Mouse (Mus musculus): ENCODE measurements around the gene Ndufa11. TPM values are rescaled to one million over a fixed set of nuclear protein-coding genes. Genes with fewer than 3 reads are reported as not detected.

Ndufa11 gene
- polyA plus RNA-seq, 1 experiment from 2014 or later: 381 TPM

DNA sequence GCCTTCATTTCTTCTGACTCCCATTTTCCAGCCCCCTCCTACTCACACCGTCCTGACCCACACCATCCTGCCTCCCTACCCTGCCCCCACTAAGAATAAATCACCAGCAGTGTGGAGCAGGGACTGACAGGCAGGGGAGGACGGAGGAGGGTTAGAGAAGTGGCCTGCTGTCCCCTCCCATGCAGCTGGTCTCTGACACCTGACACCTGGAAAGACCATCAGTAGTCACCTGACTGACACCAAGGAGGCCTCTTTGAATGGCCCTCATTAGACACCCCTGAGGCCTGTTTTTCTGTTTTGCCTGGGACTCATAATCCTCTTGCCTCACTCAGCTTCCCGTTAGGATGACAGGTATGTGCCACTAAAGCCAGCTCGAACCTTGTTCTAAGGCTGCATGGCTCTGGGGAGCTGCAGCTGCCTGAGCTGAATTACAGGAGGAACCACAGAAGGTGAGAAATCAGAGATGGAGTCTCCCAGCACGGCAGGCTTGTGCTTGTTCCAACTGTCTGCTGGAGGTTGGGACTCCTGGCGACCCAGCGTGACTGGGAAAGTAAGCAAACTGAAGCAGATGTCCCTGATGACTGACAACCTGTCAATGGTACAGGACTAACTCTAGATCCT, 9.6 kb downstream of the Ndufa11 start:
- H3K27me3 ChIP-seq (ENCODE audit: control insufficient read depth, insufficient read depth, low read length): no peaks in the 10 kb centered on the region
- no peak overlapping the region for H3K9ac ChIP-seq (ENCODE audit: low read depth, low read length)
- no peaks in the 10 kb centered on the region; the same call in none of the 2 replicates for H3K4me1 ChIP-seq (replicated peaks; ENCODE audit: control insufficient read depth, insufficient read depth, low read length)
- 13% methylated on average over 7 of the region's 7 CpGs for WGBS
- no peak overlapping the region for H3K4me3 ChIP-seq (ENCODE audit: low read depth, low read length)
- H3K27ac ChIP-seq (ENCODE audit: low read depth, low read length): no peak overlapping the region
- H3K36me3 ChIP-seq (ENCODE audit: control insufficient read depth, insufficient read depth, low read length): 0 out of 2 replicates have a peak, but pooled peaks cover 3% of the 10 kb centered on the region
- no peak overlapping the region for H3K4me2 ChIP-seq (replicated peaks; ENCODE audit: low read depth, low read length)
- H3K9me3 ChIP-seq (ENCODE audit: control insufficient read depth, low read length): no peaks in the 10 kb centered on the region
- ATAC-seq (ENCODE audit: low FRiP score) (no peak; the same call in 1 of the 2 replicates), DNase-seq (ENCODE audit: low spot score) (no peak)

DNA sequence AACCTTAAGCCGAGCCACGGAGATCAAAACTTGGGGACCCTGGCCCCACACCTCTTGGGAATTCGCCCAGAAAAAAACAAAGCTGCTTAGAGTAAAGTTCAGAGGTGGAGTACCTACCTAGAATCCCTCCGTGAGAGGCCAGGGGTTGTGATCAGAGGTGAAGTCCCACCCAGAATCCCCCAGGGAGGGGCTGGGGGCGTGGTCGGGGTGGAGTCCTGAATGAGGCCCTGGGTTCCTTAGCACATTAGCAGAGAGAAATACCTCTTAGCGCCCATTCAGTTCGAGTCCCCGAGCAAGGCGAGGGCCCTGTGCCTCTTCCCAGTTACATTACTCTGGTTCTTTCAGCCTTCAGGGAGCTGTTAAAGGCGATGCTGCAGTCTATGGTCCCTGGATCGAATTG, 10.1 kb downstream of the Ndufa11 start:
- Histone ChIP-seq H3K4me1 (replicated peaks; ENCODE audit: control insufficient read depth, insufficient read depth, low read length) (no peaks in the 10 kb centered on the region; the same call in none of the 2 replicates), H3K4me2 (replicated peaks; ENCODE audit: low read depth, low read length) (no peak overlapping the region), H3K36me3 (ENCODE audit: control insufficient read depth, insufficient read depth, low read length) (no peaks in the 10 kb centered on the region), H3K9ac (ENCODE audit: low read depth, low read length) (no peak overlapping the region), H3K9me3 (ENCODE audit: control insufficient read depth, low read length) (no peaks in the 10 kb centered on the region), H3K27me3 (ENCODE audit: control insufficient read depth, insufficient read depth, low read length) (no peaks in the 10 kb centered on the region), H3K27ac (ENCODE audit: low read depth, low read length) (no peak overlapping the region), H3K4me3 (ENCODE audit: low read depth, low read length) (no peak overlapping the region)
- ATAC-seq (ENCODE audit: low FRiP score) (no peak), DNase-seq (ENCODE audit: low spot score) (peak; percentile 25)
- 14% methylated on average over 12 of the region's 12 CpGs for WGBS

DNA sequence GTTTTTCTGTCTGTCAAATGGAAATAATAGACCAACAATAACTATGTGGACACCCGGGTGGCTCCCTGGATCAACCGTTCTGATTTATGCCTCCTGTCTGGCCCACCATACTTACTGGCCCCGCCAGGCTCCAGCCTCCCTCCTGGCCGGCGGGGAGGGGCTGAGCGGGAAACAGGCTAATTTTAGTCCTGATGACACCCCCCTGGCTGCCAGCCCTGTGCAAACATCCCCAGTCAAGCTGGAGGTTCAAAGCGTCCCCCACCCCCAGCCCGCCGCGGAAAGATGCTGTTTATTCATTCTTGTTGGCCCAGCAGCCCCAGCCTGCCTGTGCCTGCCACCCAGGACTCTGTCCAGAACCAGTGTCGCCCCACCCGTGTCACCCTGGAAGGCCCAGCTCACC, 10.6 kb downstream of the Ndufa11 start:
- Histone ChIP-seq H3K27me3 (ENCODE audit: control insufficient read depth, insufficient read depth, low read length) (no peaks in the 10 kb centered on the region), H3K27ac (ENCODE audit: low read depth, low read length) (no peak overlapping the region), H3K4me1 (replicated peaks; ENCODE audit: control insufficient read depth, insufficient read depth, low read length) (no peaks in the 10 kb centered on the region; the same call in none of the 2 replicates), H3K9me3 (ENCODE audit: control insufficient read depth, low read length) (no peaks in the 10 kb centered on the region), H3K9ac (ENCODE audit: low read depth, low read length) (no peak overlapping the region), H3K4me2 (replicated peaks; ENCODE audit: low read depth, low read length) (no peak overlapping the region), H3K4me3 (ENCODE audit: low read depth, low read length) (no peak overlapping the region), H3K36me3 (ENCODE audit: control insufficient read depth, insufficient read depth, low read length) (no peaks in the 10 kb centered on the region)
- 37% methylated on average over 12 of the region's 12 CpGs for WGBS
- no peak for DNase-seq (ENCODE audit: low spot score)
- ATAC-seq (ENCODE audit: low FRiP score): no peak

DNA sequence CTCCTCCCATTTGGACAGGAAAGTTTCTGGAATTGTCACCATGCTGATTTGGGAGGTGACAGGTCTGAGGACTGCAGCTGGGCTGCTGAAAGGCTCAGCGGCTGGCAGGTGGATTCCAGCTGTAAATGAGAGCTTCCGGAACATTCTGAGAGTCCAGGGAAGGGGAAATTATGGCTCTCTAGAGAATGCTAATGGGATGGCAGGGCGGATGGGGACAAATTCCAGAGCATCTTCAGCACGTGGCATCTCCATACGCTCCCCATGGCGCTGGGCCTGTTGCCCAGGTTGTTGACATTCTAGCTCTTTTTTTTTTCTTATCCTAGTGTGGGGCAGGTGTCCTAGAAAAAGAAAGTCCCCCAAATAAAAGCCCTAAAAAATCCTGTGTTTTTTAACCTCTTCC, 11.6 kb downstream of the Ndufa11 start:
- Histone ChIP-seq H3K4me3 (ENCODE audit: low read depth, low read length) (no peak overlapping the region), H3K36me3 (ENCODE audit: control insufficient read depth, insufficient read depth, low read length) (no peaks in the 10 kb centered on the region), H3K9me3 (ENCODE audit: control insufficient read depth, low read length) (no peaks in the 10 kb centered on the region), H3K27me3 (ENCODE audit: control insufficient read depth, insufficient read depth, low read length) (no peaks in the 10 kb centered on the region), H3K4me2 (replicated peaks; ENCODE audit: low read depth, low read length) (no peak overlapping the region), H3K4me1 (replicated peaks; ENCODE audit: control insufficient read depth, insufficient read depth, low read length) (no peaks in the 10 kb centered on the region; the same call in none of the 2 replicates), H3K9ac (ENCODE audit: low read depth, low read length) (no peak overlapping the region), H3K27ac (ENCODE audit: low read depth, low read length) (no peak overlapping the region)
- 56% methylated on average over 6 of the region's 6 CpGs for WGBS
- ATAC-seq (ENCODE audit: low FRiP score) (no peak), DNase-seq (ENCODE audit: low spot score) (no peak)

DNA sequence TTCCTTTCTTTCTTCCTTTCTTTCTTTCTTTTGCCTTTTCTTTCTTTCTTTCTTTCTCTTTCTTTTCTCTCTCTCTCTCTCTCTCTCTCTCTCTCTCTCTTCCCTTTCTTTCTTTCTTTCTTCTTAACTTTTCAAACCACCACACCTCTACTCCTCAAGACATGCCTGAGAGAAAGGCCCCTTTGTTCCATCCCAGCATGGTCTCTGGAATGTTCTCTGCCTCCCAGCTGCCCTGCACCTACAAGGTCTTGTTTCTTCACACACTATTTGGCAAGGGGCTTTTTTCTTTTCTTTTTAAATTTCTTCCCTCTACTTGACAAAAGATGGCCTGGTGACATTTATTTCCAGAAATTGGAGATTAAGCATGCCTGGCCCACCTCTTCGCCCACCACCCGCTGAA, 12.1 kb downstream of the Ndufa11 start:
- no peak for DNase-seq (ENCODE audit: low spot score)
- 67% methylated on average over 2 of the region's 2 CpGs for WGBS
- ATAC-seq (ENCODE audit: low FRiP score): no peak
- Histone ChIP-seq H3K9me3 (ENCODE audit: control insufficient read depth, low read length) (no peaks in the 10 kb centered on the region), H3K9ac (ENCODE audit: low read depth, low read length) (no peak overlapping the region), H3K36me3 (ENCODE audit: control insufficient read depth, insufficient read depth, low read length) (no peaks in the 10 kb centered on the region), H3K4me3 (ENCODE audit: low read depth, low read length) (no peak overlapping the region), H3K4me1 (replicated peaks; ENCODE audit: control insufficient read depth, insufficient read depth, low read length) (no peaks in the 10 kb centered on the region; the same call in none of the 2 replicates), H3K27ac (ENCODE audit: low read depth, low read length) (no peak overlapping the region), H3K4me2 (replicated peaks; ENCODE audit: low read depth, low read length) (no peak overlapping the region), H3K27me3 (ENCODE audit: control insufficient read depth, insufficient read depth, low read length) (no peaks in the 10 kb centered on the region)

DNA sequence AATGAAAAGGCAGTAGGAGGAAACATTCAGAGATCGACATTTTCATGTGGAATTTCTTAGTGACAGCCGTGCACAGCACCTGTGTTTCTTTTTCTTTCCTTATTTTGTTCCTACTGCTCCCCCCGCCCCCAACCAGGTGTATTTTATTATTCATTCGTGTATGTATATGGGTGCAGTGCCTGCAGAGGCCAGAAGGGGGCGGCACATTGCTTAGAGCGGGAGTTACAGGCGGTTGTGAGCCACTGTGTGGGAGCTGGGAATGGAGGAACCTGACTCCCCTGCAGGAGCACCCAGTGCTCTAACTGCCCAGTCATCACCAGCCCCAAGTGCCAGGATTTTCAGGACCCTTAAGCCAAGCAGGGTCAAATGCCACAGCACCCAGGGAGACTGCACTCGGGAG, 19.0 kb downstream of the Ndufa11 start:
- H3K9ac ChIP-seq (ENCODE audit: low read depth, low read length): no peak overlapping the region

DNA sequence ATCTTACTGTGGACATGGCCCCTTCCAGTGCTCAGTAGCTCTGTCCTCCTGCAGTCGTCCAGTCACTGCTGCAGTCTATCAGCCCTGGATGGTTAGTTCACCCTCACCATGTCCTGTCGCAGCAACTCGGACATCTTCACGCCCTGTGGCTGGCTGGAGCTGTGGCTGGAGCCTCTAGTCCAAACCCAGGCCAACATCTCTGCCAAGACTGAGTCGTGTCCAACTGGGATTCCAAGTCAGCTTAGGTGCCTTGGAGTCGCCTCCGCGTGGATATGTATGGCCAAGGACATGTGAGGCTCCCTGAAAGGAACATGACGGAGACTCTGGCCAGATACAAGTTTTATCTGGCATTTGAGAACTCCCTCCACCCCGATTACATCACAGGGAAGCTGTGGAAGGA, 20.7 kb downstream of the Ndufa11 start:
- Histone ChIP-seq H3K4me3 (ENCODE audit: low read depth, low read length) (no peak overlapping the region), H3K9me3 (ENCODE audit: control insufficient read depth, low read length) (no peaks in the 10 kb centered on the region), H3K9ac (ENCODE audit: low read depth, low read length) (no peak overlapping the region), H3K4me1 (replicated peaks; ENCODE audit: control insufficient read depth, insufficient read depth, low read length) (no peaks in the 10 kb centered on the region), H3K36me3 (ENCODE audit: control insufficient read depth, insufficient read depth, low read length) (no peaks in the 10 kb centered on the region), H3K27me3 (ENCODE audit: control insufficient read depth, insufficient read depth, low read length) (no peaks in the 10 kb centered on the region), H3K27ac (ENCODE audit: low read depth, low read length) (no peak overlapping the region), H3K4me2 (replicated peaks; ENCODE audit: low read depth, low read length) (no peak overlapping the region)
- DNase-seq (ENCODE audit: low spot score): no peak
- 87% methylated on average over 10 of the region's 10 CpGs for WGBS
- no peak for ATAC-seq (ENCODE audit: low FRiP score)

More for the DNA sequence above, 19.0 kb downstream of the Ndufa11 start:
- no peaks in the 10 kb centered on the region for H3K36me3 ChIP-seq (ENCODE audit: control insufficient read depth, insufficient read depth, low read length)
- WGBS: 49% methylated on average over 8 of the region's 8 CpGs
- no peaks in the 10 kb centered on the region for H3K9me3 ChIP-seq (ENCODE audit: control insufficient read depth, low read length)
- no peaks in the 10 kb centered on the region for H3K27me3 ChIP-seq (ENCODE audit: control insufficient read depth, insufficient read depth, low read length)
- no peak overlapping the region for H3K4me3 ChIP-seq (ENCODE audit: low read depth, low read length)
- H3K27ac ChIP-seq (ENCODE audit: low read depth, low read length): no peak overlapping the region
- H3K4me2 ChIP-seq (replicated peaks; ENCODE audit: low read depth, low read length): no peak overlapping the region
- ATAC-seq (ENCODE audit: low FRiP score): no peak
- H3K4me1 ChIP-seq (replicated peaks; ENCODE audit: control insufficient read depth, insufficient read depth, low read length): no peaks in the 10 kb centered on the region
- no peak for DNase-seq (ENCODE audit: low spot score)

DNA sequence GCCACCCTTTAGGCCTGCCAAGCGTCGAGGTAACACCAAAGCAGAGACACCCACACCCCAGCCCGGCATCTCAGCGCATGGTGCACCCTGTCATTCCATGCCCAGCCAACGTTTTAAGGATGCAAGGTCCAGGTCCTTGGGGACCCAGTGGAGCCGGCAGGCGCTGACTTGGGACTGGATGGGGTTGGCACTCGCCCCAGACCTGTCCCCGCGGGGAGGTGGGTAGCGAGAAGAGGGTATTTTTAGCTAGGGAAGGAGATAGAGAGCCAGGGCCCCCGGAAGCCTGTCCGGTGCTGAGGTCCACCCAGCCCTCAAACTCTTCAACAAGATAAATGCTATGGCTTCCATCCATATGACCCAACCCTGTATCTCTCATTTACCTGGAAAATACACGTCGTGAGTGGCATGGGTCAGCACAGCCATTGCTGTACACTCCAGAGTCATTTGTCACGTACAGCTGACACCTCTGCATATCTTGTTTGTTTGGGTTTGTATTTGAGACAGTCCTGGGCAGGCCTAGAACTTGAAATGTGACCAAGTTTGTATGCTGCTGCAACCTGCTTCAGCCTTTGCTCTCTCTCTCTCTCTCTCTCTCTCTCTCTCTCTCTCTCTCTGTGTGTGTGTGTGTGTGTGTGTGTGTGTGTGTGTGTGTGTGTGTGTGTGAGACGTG, 22.7 kb downstream of the Ndufa11 start:
- Histone ChIP-seq H3K36me3 (ENCODE audit: control insufficient read depth, insufficient read depth, low read length) (no peaks in the 10 kb centered on the region), H3K9me3 (ENCODE audit: control insufficient read depth, low read length) (no peaks in the 10 kb centered on the region), H3K27ac (ENCODE audit: low read depth, low read length) (no peak overlapping the region), H3K4me2 (replicated peaks; ENCODE audit: low read depth, low read length) (no peak overlapping the region), H3K9ac (ENCODE audit: low read depth, low read length) (no peak overlapping the region), H3K4me3 (ENCODE audit: low read depth, low read length) (no peak overlapping the region), H3K4me1 (replicated peaks; ENCODE audit: control insufficient read depth, insufficient read depth, low read length) (no peaks in the 10 kb centered on the region), H3K27me3 (ENCODE audit: control insufficient read depth, insufficient read depth, low read length) (no peaks in the 10 kb centered on the region)
- DNase-seq (ENCODE audit: low spot score): no peak
- ATAC-seq (ENCODE audit: low FRiP score): no peak
- 83% methylated on average over 17 of the region's 17 CpGs for WGBS

DNA sequence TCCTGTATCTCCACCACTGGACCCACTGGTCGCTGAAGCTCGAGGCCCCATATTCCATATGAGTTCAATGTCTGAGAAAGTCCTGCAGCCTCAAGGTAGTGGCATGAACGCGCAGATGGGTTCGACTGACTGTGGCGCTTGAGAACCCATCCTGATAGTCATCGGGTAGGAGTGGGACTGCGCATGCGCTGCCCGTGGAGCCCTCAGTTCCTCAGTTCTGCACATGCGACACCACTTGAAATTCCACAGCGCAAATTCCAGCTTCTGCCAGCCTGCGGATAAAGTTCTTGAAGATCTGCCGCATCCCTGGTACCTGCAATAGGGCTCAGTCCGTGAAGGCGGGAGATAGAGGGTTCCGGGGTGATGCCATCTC, 23.2 kb downstream of the Ndufa11 start:
- no peak for DNase-seq (ENCODE audit: low spot score)
- no peak overlapping the region for H3K9ac ChIP-seq (ENCODE audit: low read depth, low read length)
- H3K4me3 ChIP-seq (ENCODE audit: low read depth, low read length): no peak overlapping the region
- no peaks in the 10 kb centered on the region for H3K27me3 ChIP-seq (ENCODE audit: control insufficient read depth, insufficient read depth, low read length)
- no peaks in the 10 kb centered on the region for H3K9me3 ChIP-seq (ENCODE audit: control insufficient read depth, low read length)
- ATAC-seq (ENCODE audit: low FRiP score): no peak
- WGBS: 78% methylated on average over 17 of the region's 17 CpGs
- no peak overlapping the region for H3K27ac ChIP-seq (ENCODE audit: low read depth, low read length)
- no peaks in the 10 kb centered on the region for H3K36me3 ChIP-seq (ENCODE audit: control insufficient read depth, insufficient read depth, low read length)
- no peaks in the 10 kb centered on the region for H3K4me1 ChIP-seq (replicated peaks; ENCODE audit: control insufficient read depth, insufficient read depth, low read length)
- H3K4me2 ChIP-seq (replicated peaks; ENCODE audit: low read depth, low read length): no peak overlapping the region
